Mouse (Mus musculus) layer of hippocampus, adult 2 months (tissue): ENCODE results near the gene Shroom2. TPM values are rescaled to one million over a fixed set of nuclear protein-coding genes. Genes with fewer than 3 reads are reported as not detected.
"Not testable (repeated sequence)": the region's sequence is repeated elsewhere in the genome, so short reads cannot be mapped to it uniquely, and the experiment has no call there.

ENCODE experiments used
- DNase-seq, 2 experiments: peaks; one replicate each; pipeline ENCODE4 v3.0.0; 2022; ENCODE audit warnings: low spot score in 2 of 2
- H3K27ac ChIP-seq: fragments of 200-600 bp; 2 replicates; pipeline ENCODE4 v1.8.1; 2022
- H3K4me3 ChIP-seq: fragments of 200-600 bp; 2 replicates; pipeline ENCODE4 v1.8.1; 2022; ENCODE audit warnings: mild to moderate bottlenecking
- CTCF ChIP-seq: fragments of 200-600 bp; conservative IDR thresholded peaks from 2 replicates; pipeline ENCODE4 v1.8.1; 2022; ENCODE audit warnings: antibody characterized with exemption, mild to moderate bottlenecking, moderate library complexity
- total RNA-seq, 2 experiments: library from RNA; stranded (reverse); gene quantifications; 2 replicates each; pipeline ENCODE4 v1.2.3; 2021

The Shroom2 gene
- total RNA-seq, 2 experiments from 2014 or later, result 87.6 to 92.2 TPM

- TF ChIP-seq CTCF, result no peak
- peak overlapping the region; percentile 55; the same call in 1 of the 2 replicates for H3K27ac ChIP-seq
- no peak for DNase-seq
- H3K4me3 ChIP-seq, result no peak overlapping the region
Observed at GRCm38 (mm10) chrX:152745925-152746324, 23.3 kb downstream of the Shroom2 start.

GRCm38 (mm10) chrX:152743642-152744041, 25.6 kb downstream of the Shroom2 start:
- no peak for DNase-seq
- Histone ChIP-seq H3K4me3 (no peak overlapping the region), H3K27ac (no peak overlapping the region)
- no peak for TF ChIP-seq CTCF

- Histone ChIP-seq H3K4me3 (no peak overlapping the region), H3K27ac (no peak overlapping the region)
- no peak for TF ChIP-seq CTCF
- no peak for DNase-seq
Observed at GRCm38 (mm10) chrX:152738759-152739368, 30.4 kb downstream of the Shroom2 start.

- DNase-seq, result no peak
- no peak overlapping the region for H3K4me3 ChIP-seq
- no peak overlapping the region for H3K27ac ChIP-seq
- TF ChIP-seq CTCF, result no peak
Observed at GRCm38 (mm10) chrX:152738191-152738590, 31.1 kb downstream of the Shroom2 start.

- Histone ChIP-seq H3K4me3 (no peak overlapping the region), H3K27ac (no peak overlapping the region)
- DNase-seq, result no peak
- no peak for TF ChIP-seq CTCF
Observed at GRCm38 (mm10) chrX:152735283-152735682, 34.0 kb downstream of the Shroom2 start.

GRCm38 (mm10) chrX:152716693-152717092, 52.6 kb downstream of the Shroom2 start:
- H3K4me3 ChIP-seq, result no peak overlapping the region
- H3K27ac ChIP-seq, result no peak overlapping the region
- no peak for DNase-seq
- TF ChIP-seq CTCF, result no peak

GRCm38 (mm10) chrX:152710715-152711114, 58.5 kb downstream of the Shroom2 start:
- peak overlapping the region; percentile 32; the same call in 1 of the 2 replicates for H3K27ac ChIP-seq
- DNase-seq, H3K4me3 ChIP-seq: not testable (repeated sequence)

- Histone ChIP-seq H3K4me3 (no peak overlapping the region), H3K27ac (no peak overlapping the region)
- no peak for DNase-seq
- TF ChIP-seq CTCF, result no peak
Observed at GRCm38 (mm10) chrX:152708359-152708758, 60.9 kb downstream of the Shroom2 start.

- no peak overlapping the region for H3K4me3 ChIP-seq
- H3K27ac ChIP-seq, result no peak overlapping the region
- peak; percentile 30 to 33 for DNase-seq
- peak; percentile 81 for TF ChIP-seq CTCF
Observed at GRCm38 (mm10) chrX:152705397-152705796, 63.9 kb downstream of the Shroom2 start.

GRCm38 (mm10) chrX:152703624-152704023, 65.6 kb downstream of the Shroom2 start:
- no peak overlapping the region for H3K27ac ChIP-seq
- H3K4me3 ChIP-seq, result no peak overlapping the region
- no peak for DNase-seq
- TF ChIP-seq CTCF, result no peak

- Histone ChIP-seq H3K4me3 (no peak overlapping the region), H3K27ac (no peak overlapping the region)
- no peak for DNase-seq
- no peak for TF ChIP-seq CTCF
Observed at GRCm38 (mm10) chrX:152701679-152702078, 67.6 kb downstream of the Shroom2 start.

GRCm38 (mm10) chrX:152690788-152691291, 78.4 kb downstream of the Shroom2 start:
- no peak for TF ChIP-seq CTCF
- H3K4me3 ChIP-seq, result no peak overlapping the region
- no peak overlapping the region for H3K27ac ChIP-seq
- no peak for DNase-seq

- Histone ChIP-seq H3K27ac (no peak overlapping the region), H3K4me3 (no peak overlapping the region)
- DNase-seq, result no peak
- no peak for TF ChIP-seq CTCF
Observed at GRCm38 (mm10) chrX:152679190-152679814, 90.0 kb downstream of the Shroom2 start.

GRCm38 (mm10) chrX:152676357-152676756, 92.9 kb downstream of the Shroom2 start:
- TF ChIP-seq CTCF, result peak; percentile 81
- DNase-seq, result peak in 1 of 2 experiments; percentile 35
- no peak overlapping the region for H3K27ac ChIP-seq
- no peak overlapping the region for H3K4me3 ChIP-seq
